Mouse (Mus musculus) urinary bladder, adult 18-20 months (tissue): ENCODE data around the gene Muc3a.
A peak's percentile ranks its signal among the peaks of the same experiment; 100 is the strongest.

Experiments used
- DNase-seq, 2 experiments: peaks; one replicate each; pipeline ENCODE4 v3.0.0; 2022; ENCODE audit warnings: low spot score in 2 of 2, mixed read lengths in 2 of 2

Muc3a gene

GRCm38 (mm10) chr5:137212289-137212688, at the start of gene Muc3a:
TSS of gene Muc3a (minus strand) at chr5:137212389.
- DNase-seq = no peak

- no peak for DNase-seq
Observed at GRCm38 (mm10) chr5:137211114-137211829, 917 bp downstream of the Muc3a start.

GRCm38 (mm10) chr5:137210689-137211088, 1.5 kb downstream of the Muc3a start:
- DNase-seq = no peak

GRCm38 (mm10) chr5:137205301-137205700, 6.9 kb downstream of the Muc3a start:
- DNase-seq = no peak

GRCm38 (mm10) chr5:137194488-137195120, 17.6 kb downstream of the Muc3a start:
- no peak for DNase-seq

- no peak for DNase-seq
Observed at GRCm38 (mm10) chr5:137193279-137193952, 18.8 kb downstream of the Muc3a start.

- DNase-seq = peak in 1 of 2 experiments; percentile 12
Observed at GRCm38 (mm10) chr5:137189326-137189725, 22.9 kb downstream of the Muc3a start.

- no peak for DNase-seq
Observed at GRCm38 (mm10) chr5:137185362-137185761, 26.8 kb downstream of the Muc3a start.

- DNase-seq = no peak
Observed at GRCm38 (mm10) chr5:137179646-137180374, 32.4 kb downstream of the Muc3a start.

GRCm38 (mm10) chr5:137173967-137174366, 38.2 kb downstream of the Muc3a start:
- no peak for DNase-seq

- no peak for DNase-seq
Observed at GRCm38 (mm10) chr5:137172591-137172990, 39.6 kb downstream of the Muc3a start.

- no peak for DNase-seq
Observed at GRCm38 (mm10) chr5:137171478-137171877, 40.7 kb downstream of the Muc3a start.

GRCm38 (mm10) chr5:137170836-137171380, 41.3 kb downstream of the Muc3a start:
- DNase-seq = no peak

- DNase-seq = no peak
Observed at GRCm38 (mm10) chr5:137167539-137167938, 44.6 kb downstream of the Muc3a start.

- DNase-seq = no peak
Observed at GRCm38 (mm10) chr5:137166012-137166411, 46.2 kb downstream of the Muc3a start.

GRCm38 (mm10) chr5:137161853-137162252, 50.3 kb downstream of the Muc3a start:
- DNase-seq = no peak

- DNase-seq = peak; percentile 5 to 6
Observed at GRCm38 (mm10) chr5:137159461-137159860, 52.7 kb downstream of the Muc3a start.
